Comparison of ENCODE assay signal across 14 mouse cellular contexts in genomic region chr13:45684891-45685311, GRCm38 (mm10).
DNase-seq lines count a peak whose midpoint lies in the region; ATAC-seq and TF ChIP-seq lines count a peak whose summit lies in the region.
"Had no signal": no experiment of that assay in that cellular context is flagged by ENCODE, and none has a peak within 500 bp of the region (broad histone marks: within the 10 kb centered on the region; RNA-seq: fewer than 3 reads in every experiment).

No protein-coding gene starts in this region.

- H3K9ac ChIP-seq in kidney, embryonic 16.5 days (replicated peaks; ENCODE audit: low read length): no peak overlapping the region
- H3K9ac ChIP-seq: intestine, embryonic 15.5 days; neural tube, embryonic 15.5 days had no signal

- H3K4me1 ChIP-seq in heart, embryonic 10.5 days: peaks cover 28% of the 10 kb centered on the region
- H3K4me1 ChIP-seq in kidney, embryonic 16.5 days (ENCODE audit: insufficient read depth, low read length): peaks cover 4% of the 10 kb centered on the region; the same call in 1 of the 2 replicates
- H3K4me1 ChIP-seq: intestine, embryonic 15.5 days had no signal

- no peak for DNase-seq in heart, embryonic 10.5 days (ENCODE audit: low spot score)
- no peak for DNase-seq in heart, adult 18-20 months
- no peak for DNase-seq in kidney, postnatal 36 days
- DNase-seq in Muller cell, postnatal 12 days (ENCODE audit: inconsistent ontology term): peak; percentile 91
- DNase-seq in B cell, adult 2 months: no peak
- DNase-seq in liver: no peak
- DNase-seq: cerebellum, adult 11 months; cerebellum, postnatal 25 days; gastrocnemius, postnatal 14 days had no signal

- H3K36me3 ChIP-seq in heart, embryonic 10.5 days: no peaks in the 10 kb centered on the region
- H3K36me3 ChIP-seq in kidney, embryonic 16.5 days (ENCODE audit: insufficient read depth, low read length): no peaks in the 10 kb centered on the region
- no peaks in the 10 kb centered on the region for H3K36me3 ChIP-seq in myocyte (ENCODE audit: control insufficient read depth, insufficient read depth)
- H3K36me3 ChIP-seq: intestine, embryonic 15.5 days; neural tube, embryonic 15.5 days had no signal

- no peak for TF ChIP-seq POLR2A in myocyte (IDR thresholded peaks at IDR 0.05; ENCODE audit: insufficient read length, low read depth)

- no peaks in the 10 kb centered on the region for H3K27me3 ChIP-seq in heart, embryonic 10.5 days (ENCODE audit: insufficient read depth, poor library complexity, severe bottlenecking)
- H3K27me3 ChIP-seq in kidney, embryonic 16.5 days (ENCODE audit: insufficient read depth, low read length): no peaks in the 10 kb centered on the region
- H3K27me3 ChIP-seq in myocyte (ENCODE audit: control insufficient read depth, insufficient read depth, insufficient read length): no peaks in the 10 kb centered on the region
- H3K27me3 ChIP-seq: intestine, embryonic 15.5 days; neural tube, embryonic 15.5 days had no signal

- H3K9me3 ChIP-seq in heart, embryonic 10.5 days: no peaks in the 10 kb centered on the region
- H3K9me3 ChIP-seq in kidney, embryonic 16.5 days (ENCODE audit: low read length): no peaks in the 10 kb centered on the region
- H3K9me3 ChIP-seq: intestine, embryonic 15.5 days; neural tube, embryonic 15.5 days had no signal

- H3K27ac ChIP-seq in heart, embryonic 10.5 days: peak overlapping the region; percentile 82
- H3K27ac ChIP-seq in kidney, embryonic 16.5 days (ENCODE audit: low read length): peak overlapping the region; percentile 58; the same call in 1 of the 2 replicates
- H3K27ac ChIP-seq: intestine, embryonic 15.5 days; neural tube, embryonic 15.5 days had no signal

- no peak overlapping the region for H3ac ChIP-seq in myocyte (ENCODE audit: control insufficient read depth, insufficient read length)

- ATAC-seq in kidney, embryonic 16.5 days (ENCODE audit: low FRiP score, low TSS enrichment): no peak
- ATAC-seq: intestine, embryonic 15.5 days had no signal

- whole genome bisulfite sequencing in heart, embryonic 10.5 days: 46% methylated on average over 4 of the region's 4 CpGs
- WGBS in kidney, embryonic 16.5 days: 62% methylated on average over 4 of the region's 4 CpGs

- no peak overlapping the region for H3K4me2 ChIP-seq in kidney, embryonic 16.5 days (replicated peaks; ENCODE audit: low read depth, low read length)
- H3K4me2 ChIP-seq in myocyte (ENCODE audit: low read depth): peak overlapping the region; percentile 56
- H3K4me2 ChIP-seq: intestine, embryonic 15.5 days; midbrain, embryonic 11.5 days; neural tube, embryonic 15.5 days had no signal

- no peak overlapping the region for H3K4me3 ChIP-seq in heart, embryonic 10.5 days
- H3K4me3 ChIP-seq in kidney, embryonic 16.5 days (ENCODE audit: low read length): no peak overlapping the region
- no peak overlapping the region for H3K4me3 ChIP-seq in myocyte
- H3K4me3 ChIP-seq: intestine, embryonic 15.5 days; neural tube, embryonic 15.5 days had no signal

- peaks cover 3% of the 10 kb centered on the region for H3K79me2 ChIP-seq in myocyte (ENCODE audit: control insufficient read depth, insufficient read depth)

TF ChIP-seq in myocyte, 11 proteins besides CTCF, POLR2A, EP300 and RAD21:
- TF ChIP-seq TCF12 (IDR thresholded peaks at IDR 0.05; ENCODE audit: insufficient read depth, poor library complexity, severe bottlenecking): no peak
- no peak for TF ChIP-seq CEBPB (IDR thresholded peaks at IDR 0.05; ENCODE audit: insufficient read depth, poor library complexity, severe bottlenecking)
- TF ChIP-seq MYOG (IDR thresholded peaks at IDR 0.05; ENCODE audit: control insufficient read depth in 1 of 3, insufficient read depth in 1 of 3, insufficient read length in 2 of 3, low read depth in 2 of 3): no peak
- no peak for TF ChIP-seq SRF (IDR thresholded peaks at IDR 0.05; ENCODE audit: control insufficient read depth, insufficient read length, low read depth)
